Mouse (Mus musculus) heart, postnatal 0 days (tissue): Measurements from ENCODE around the gene Lhx9. TPM values are rescaled to one million over a fixed set of nuclear protein-coding genes. Genes with fewer than 3 reads are reported as not detected.

Experiments
- ATAC-seq: fragments of 200-750 bp; cut with Nextera tagmentation; 2 replicates; pipeline ENCODE4 v1.8.0; 2017; ENCODE audit warnings: low read depth, moderate number of reproducible peaks, moderate library complexity; ENCODE audit not compliant: insufficient read depth
- DNase-seq: peaks from one replicate; pipeline ENCODE4 v3.0.0-alpha.2; 2016; ENCODE audit warnings: low spot score
- H3K27ac ChIP-seq: fragments of 300-500 bp; sonication (generic); 2 replicates; pipeline ENCODE4 v1.5.1; 2014; ENCODE audit warnings: low read depth, mild to moderate bottlenecking
- H3K27me3 ChIP-seq: fragments of 300-500 bp; sonication (generic); 2 replicates; pipeline ENCODE4 v1.6.1; 2014; ENCODE audit warnings: low read length, mixed read lengths; ENCODE audit not compliant: control insufficient read depth, insufficient read depth
- H3K36me3 ChIP-seq: fragments of 300-500 bp; sonication (generic); replicated peaks from 2 replicates; pipeline ENCODE4 v1.6.1; 2014; ENCODE audit warnings: low read length, mixed read lengths; ENCODE audit not compliant: control insufficient read depth, insufficient read depth
- H3K4me1 ChIP-seq: fragments of 300-500 bp; sonication (generic); 2 replicates; pipeline ENCODE4 v1.6.1; 2014; ENCODE audit warnings: antibody characterized with exemption; ENCODE audit not compliant: control insufficient read depth, insufficient read depth
- H3K4me2 ChIP-seq: fragments of 300-500 bp; sonication (generic); 2 replicates; pipeline ENCODE4 v1.6.1; 2014; ENCODE audit warnings: low read depth, mild to moderate bottlenecking, low read length, moderate library complexity
- H3K4me3 ChIP-seq: fragments of 300-500 bp; sonication (generic); 2 replicates; pipeline ENCODE4 v1.5.1; 2014; ENCODE audit warnings: low read depth, low read length
- H3K9ac ChIP-seq: fragments of 300-500 bp; sonication (generic); replicated peaks from 2 replicates; pipeline ENCODE4 v1.6.1; 2014; ENCODE audit warnings: low read depth, low read length, mixed read lengths
- H3K9me3 ChIP-seq: fragments of 300-500 bp; sonication (generic); replicated peaks from 2 replicates; pipeline ENCODE4 v1.6.1; 2016; ENCODE audit warnings: low read length; ENCODE audit not compliant: control insufficient read depth
- CTCF ChIP-seq: IDR thresholded peaks from 2 replicates; pipeline ENCODE4 v1.5.1; 2016; ENCODE audit warnings: antibody characterized with exemption, control low read depth, low read depth
- EP300 ChIP-seq: IDR thresholded peaks from 2 replicates; pipeline ENCODE4 v1.6.1; 2016; ENCODE audit warnings: antibody characterized with exemption, low read depth
- WGBS: fragments of 180-500 bp; shearing (Covaris S2); extraction: QIAGEN DNeasy Blood & Tissue Kit; methylation state at CpG from one replicate; pipeline ENCODE4 v1.1.7; 2014; 5-methylcytosine and 5-hydroxymethylcytosine counted together
- polyA plus RNA-seq: library from polyadenylated mRNA; unstranded; fragments of >200 nt; fragmentation: Nextera tagmentation; extraction: Ambion mirVana; gene quantifications from 2 replicates; pipeline ENCODE4 v1.2.1, GENCODE M21; 2015
- total RNA-seq: library from RNA; depleted of rRNA; stranded (reverse); fragments of >200 nt; gene quantifications from 2 replicates; pipeline ENCODE4 v1.2.3, GENCODE M21; 2014; ENCODE audit warnings: low replicate concordance

Lhx9 gene
- total and polyA plus RNA-seq, 2 experiments from 2014 or later: 0.05 TPM; not detected in 1

DNA sequence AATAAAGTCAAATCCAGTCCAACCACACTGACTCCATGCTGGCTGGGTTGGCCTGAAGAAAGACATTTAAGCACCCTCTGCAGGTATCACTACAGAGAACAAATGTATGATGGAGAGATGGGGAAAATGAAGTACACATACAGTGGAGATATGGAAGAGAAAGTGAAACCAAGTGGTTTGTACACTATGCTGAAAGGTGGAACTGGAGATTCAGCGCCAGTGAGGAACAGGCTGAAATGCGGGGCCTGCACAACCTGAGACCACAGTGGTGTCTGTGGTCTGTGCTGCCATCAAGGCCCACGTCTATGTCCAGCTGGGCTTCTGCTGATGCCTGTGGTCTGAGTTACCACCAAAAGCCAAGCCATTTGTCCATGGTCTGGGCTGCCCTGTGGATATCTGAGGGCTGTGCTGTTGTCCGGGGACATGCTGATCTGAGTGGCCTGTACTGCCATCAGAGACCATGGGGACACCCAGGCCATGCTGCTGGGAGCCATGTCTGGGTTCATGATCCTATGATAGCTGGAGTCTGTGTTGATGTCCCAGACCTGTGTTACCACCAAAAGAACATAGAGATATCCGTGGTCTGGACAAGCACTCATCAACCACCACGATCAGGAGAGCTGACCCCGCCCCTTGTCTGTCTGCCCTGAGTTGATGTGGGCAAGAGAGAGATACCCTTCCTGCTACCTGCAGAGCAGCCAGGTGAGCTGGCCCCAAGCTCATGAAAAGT lies 26.0 kb downstream of the Lhx9 start:
- Histone ChIP-seq H3K4me1 (no peaks in the 10 kb centered on the region), H3K27ac (no peak overlapping the region), H3K27me3 (no peaks in the 10 kb centered on the region), H3K9ac (no peak overlapping the region), H3K4me2 (no peak overlapping the region), H3K9me3 (no peaks in the 10 kb centered on the region), H3K4me3 (no peak overlapping the region), H3K36me3 (no peaks in the 10 kb centered on the region)
- ATAC-seq (no peak), DNase-seq (no peak)
- TF ChIP-seq CTCF: no peak
- no peak for TF ChIP-seq EP300
- WGBS: 82% methylated on average over 7 of the region's 7 CpGs

DNA sequence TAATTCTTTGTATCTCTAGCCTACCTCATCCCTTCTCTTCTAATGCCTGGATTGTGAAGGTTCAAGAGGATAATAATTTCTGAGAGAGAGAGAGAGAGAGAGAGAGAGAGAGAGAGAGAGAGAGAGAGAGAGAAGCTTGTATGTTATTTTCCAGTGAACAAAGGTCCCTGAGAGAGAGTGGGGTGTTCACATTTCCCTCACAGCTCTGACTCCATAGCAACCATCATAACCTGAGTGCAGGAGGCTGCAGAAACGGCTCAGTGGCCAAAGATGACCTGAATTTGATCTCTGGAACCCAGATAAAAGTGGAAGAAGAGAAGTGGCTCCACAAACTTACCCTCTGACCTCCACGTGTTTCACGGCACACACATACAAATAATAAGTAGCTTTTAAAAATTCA lies 46.6 kb downstream of the Lhx9 start:
- H3K4me3 ChIP-seq: no peak overlapping the region
- H3K27ac ChIP-seq: no peak overlapping the region
- ATAC-seq (no peak), DNase-seq (no peak)
- H3K4me1 ChIP-seq: no peaks in the 10 kb centered on the region
- no peak for TF ChIP-seq EP300
- H3K9ac ChIP-seq: no peak overlapping the region
- no peak overlapping the region for H3K4me2 ChIP-seq
- H3K9me3 ChIP-seq: no peaks in the 10 kb centered on the region
- 51% methylated on average over 3 of the region's 3 CpGs for WGBS
- H3K36me3 ChIP-seq: no peaks in the 10 kb centered on the region
- no peaks in the 10 kb centered on the region for H3K27me3 ChIP-seq

DNA sequence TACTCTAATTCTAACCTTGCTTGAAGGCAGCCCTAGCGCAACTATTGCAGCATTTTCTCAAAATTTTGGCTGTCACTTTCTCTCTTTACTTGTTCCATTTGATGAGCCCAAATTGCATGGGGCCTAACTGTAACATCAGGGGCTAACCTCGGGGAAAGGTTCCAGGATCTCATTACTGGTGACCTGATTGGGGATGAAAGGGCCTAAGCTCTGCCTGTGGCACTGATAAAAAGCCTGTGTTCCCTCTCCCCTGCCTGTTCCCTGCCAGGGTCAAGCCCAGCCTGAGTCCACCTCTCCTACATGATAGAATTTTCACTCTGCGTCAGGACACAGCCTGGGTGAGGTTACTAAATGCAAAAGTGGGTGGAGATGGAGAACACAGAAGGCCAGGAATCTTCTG lies 47.1 kb downstream of the Lhx9 start:
- TF ChIP-seq CTCF (no peak), EP300 (no peak)
- no peak for ATAC-seq

DNA sequence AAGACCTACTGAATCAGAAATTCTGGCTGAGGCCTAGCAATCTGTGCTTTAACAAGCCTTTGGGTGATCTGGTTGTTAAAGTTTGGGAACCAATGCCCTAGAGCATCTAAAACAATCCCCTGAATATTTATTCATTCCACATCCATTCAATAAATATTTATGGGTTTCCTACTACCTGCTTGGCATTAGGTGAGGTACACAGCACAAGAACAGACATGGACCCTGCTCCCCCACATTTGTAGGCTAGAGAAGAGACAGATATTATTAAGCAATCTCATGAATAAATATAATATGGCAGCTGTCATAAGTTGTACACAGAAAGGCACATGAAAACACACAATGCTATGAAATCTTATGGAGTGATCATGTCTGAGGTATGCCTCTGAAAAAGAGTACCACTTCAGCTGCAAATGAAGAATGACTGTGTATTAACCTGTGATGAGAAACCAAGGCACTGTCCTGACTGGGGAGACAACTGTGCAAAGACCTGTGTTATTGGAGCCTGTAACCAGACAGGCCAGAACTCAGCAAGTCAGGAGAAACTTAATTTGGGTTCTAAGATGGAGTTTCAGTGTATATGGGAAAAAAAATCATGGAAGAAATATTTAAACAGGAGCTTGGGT lies 48.6 kb downstream of the Lhx9 start:
- no peaks in the 10 kb centered on the region for H3K27me3 ChIP-seq
- ATAC-seq (no peak), DNase-seq (no peak)
- TF ChIP-seq EP300 (no peak), CTCF (no peak)
- H3K36me3 ChIP-seq: no peaks in the 10 kb centered on the region
- H3K4me1 ChIP-seq: no peaks in the 10 kb centered on the region
- no peak overlapping the region for H3K4me2 ChIP-seq
- H3K27ac ChIP-seq: no peak overlapping the region
- no peak overlapping the region for H3K4me3 ChIP-seq
- H3K9ac ChIP-seq: no peak overlapping the region
- no peaks in the 10 kb centered on the region for H3K9me3 ChIP-seq

More for the DNA sequence above, 47.1 kb downstream of the Lhx9 start:
- no peak overlapping the region for H3K4me2 ChIP-seq
- H3K9me3 ChIP-seq: no peaks in the 10 kb centered on the region
- no peak overlapping the region for H3K27ac ChIP-seq
- H3K9ac ChIP-seq: no peak overlapping the region
- H3K27me3 ChIP-seq: no peaks in the 10 kb centered on the region
- H3K4me1 ChIP-seq: no peaks in the 10 kb centered on the region
- DNase-seq: no peak
- H3K36me3 ChIP-seq: no peaks in the 10 kb centered on the region
- H3K4me3 ChIP-seq: no peak overlapping the region
- 51% methylated on average over 3 of the region's 3 CpGs for WGBS

DNA sequence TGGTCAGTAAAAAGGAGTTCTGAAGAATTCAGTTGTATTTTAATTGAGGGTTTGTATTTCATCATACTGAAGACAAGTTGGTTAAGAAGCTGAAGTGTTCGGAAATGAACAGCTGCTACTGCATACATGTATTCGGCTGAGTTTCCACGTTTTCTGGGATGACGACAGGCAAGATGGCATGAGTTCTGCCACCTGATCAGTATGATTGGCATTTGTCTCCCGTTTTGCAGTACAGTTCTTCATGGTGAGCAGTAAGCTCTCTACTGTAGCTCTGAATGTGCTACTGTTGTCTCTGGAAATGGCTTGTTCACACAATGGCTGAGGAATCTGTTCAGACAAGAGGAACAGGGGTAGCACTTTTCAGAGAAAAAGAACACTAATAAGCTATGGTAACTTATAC lies 50.3 kb downstream of the Lhx9 start:
- Histone ChIP-seq H3K4me2 (no peak overlapping the region), H3K4me3 (no peak overlapping the region), H3K9me3 (no peaks in the 10 kb centered on the region), H3K9ac (no peak overlapping the region), H3K4me1 (no peaks in the 10 kb centered on the region), H3K27me3 (no peaks in the 10 kb centered on the region), H3K36me3 (no peaks in the 10 kb centered on the region), H3K27ac (no peak overlapping the region)
- no peak for DNase-seq
- WGBS: 79% methylated on average over 5 of the region's 5 CpGs
- TF ChIP-seq EP300: no peak
- TF ChIP-seq CTCF: no peak
- ATAC-seq: no peak

DNA sequence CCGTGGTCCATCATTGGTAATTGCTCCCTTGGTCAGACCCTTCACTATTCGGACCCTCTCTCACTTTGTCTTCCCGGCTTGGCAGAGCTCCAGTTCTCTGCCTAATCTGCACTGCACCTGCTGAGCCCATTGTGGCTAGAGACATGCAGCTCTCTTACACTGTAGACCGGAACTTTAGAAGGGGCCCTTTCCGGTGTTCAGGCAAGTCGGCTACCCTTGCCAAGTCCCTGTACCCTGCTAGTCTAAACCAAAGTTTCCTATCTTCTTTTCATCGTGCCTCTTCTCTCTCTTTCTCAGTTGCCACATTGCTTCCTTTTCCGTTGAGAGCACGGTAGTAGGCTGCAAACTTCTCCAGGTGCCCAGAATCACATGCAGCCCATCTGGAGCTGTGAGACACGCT lies 62.5 kb downstream of the Lhx9 start:
- no peak for TF ChIP-seq CTCF
- no peak for TF ChIP-seq EP300
- H3K4me3 ChIP-seq: no peak overlapping the region
- no peaks in the 10 kb centered on the region for H3K36me3 ChIP-seq
- H3K9ac ChIP-seq: no peak overlapping the region
- no peak overlapping the region for H3K27ac ChIP-seq
- ATAC-seq: no peak
- no peaks in the 10 kb centered on the region for H3K4me1 ChIP-seq
- no peaks in the 10 kb centered on the region for H3K27me3 ChIP-seq
- 51% methylated on average over 10 of the region's 10 CpGs for WGBS
- H3K9me3 ChIP-seq: no peaks in the 10 kb centered on the region
- no peak overlapping the region for H3K4me2 ChIP-seq
- no peak for DNase-seq
